Mouse (Mus musculus): Measurements from ENCODE around the gene Nav2. TPM values are rescaled to one million over a fixed set of nuclear protein-coding genes. Genes with fewer than 3 reads are reported as not detected.

Nav2 gene
- total and polyA plus RNA-seq, 3 experiments, result 1.0 TPM; not detected in 2

DNA sequence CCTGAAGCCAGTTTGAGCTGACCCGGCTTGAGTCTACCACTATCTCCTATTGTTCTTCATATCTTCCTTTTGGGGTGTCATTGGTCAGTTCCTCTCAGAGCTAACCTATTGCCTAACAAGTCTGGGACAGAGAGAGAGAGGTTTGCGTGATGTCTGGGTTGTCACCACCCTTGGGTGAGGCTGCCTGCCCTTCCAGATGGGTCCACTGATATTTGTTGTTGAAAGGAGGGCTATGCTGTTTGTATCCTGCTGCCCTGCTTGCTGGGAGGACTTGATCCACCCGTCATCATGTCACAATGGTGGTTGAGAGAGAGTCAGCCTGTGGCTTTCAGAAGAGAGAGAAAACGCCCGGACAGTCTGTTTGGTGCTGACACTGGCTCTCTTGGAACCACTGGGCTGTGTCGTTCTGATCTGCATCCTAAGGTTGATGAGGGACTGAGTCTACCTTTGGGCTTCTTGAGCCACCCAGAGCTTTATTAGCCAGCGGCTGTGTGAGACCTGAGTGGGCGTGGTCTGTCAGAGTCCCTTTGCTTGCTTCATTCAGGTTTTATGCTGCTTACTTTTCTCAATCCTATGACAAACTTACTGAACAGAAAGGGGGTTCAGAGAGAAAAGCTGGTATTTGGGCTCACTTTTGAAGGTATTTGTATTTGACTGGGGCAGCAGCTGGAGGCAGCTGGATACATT lies 441.9 kb downstream of the Nav2 start:
- DNase-seq (ENCODE audit: low spot score), result no peak
- no peak overlapping the region for H3K4me3 ChIP-seq (ENCODE audit: low read depth, low read length)

DNA sequence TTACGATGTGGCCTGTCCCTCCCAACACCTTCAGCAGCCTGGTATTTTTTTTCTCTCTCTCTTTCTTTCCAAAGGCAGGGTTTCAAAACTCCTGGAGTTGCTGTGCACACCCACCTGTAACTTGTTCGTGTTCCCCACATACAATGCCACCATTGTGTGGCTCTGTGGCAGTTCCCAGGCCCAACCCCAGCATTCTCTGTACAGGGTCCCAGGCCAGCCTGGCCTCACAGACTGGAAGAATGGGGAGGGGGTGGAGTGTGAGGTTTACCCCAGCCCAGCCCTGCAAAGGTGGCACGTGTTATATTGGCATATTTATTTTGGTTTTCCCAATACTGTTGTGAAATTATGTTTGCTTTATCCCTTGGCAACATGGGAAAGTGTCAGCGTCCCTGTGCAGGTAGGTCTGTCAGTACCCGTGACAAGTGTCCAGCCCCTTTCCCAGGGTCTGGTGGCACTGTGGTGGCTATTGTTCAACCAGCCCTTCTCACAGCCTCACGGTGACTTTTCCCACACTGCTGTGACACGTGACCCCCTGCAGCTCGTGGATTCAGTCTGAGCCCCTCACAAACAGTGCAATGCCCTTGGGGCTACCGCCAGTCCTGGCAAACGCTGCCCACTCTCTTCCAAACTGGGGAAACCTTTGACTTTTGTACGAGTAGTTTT lies 443.2 kb downstream of the Nav2 start:
- no peaks in the 10 kb centered on the region for H3K4me1 ChIP-seq (ENCODE audit: insufficient read depth, low read depth, low read length)
- TF ChIP-seq GATA1 (IDR thresholded peaks at IDR 0.05; ENCODE audit: borderline replicate concordance, low read length) (no peak), GATA2 (IDR thresholded peaks at IDR 0.05; ENCODE audit: borderline replicate concordance, low read depth, low read length) (no peak), POLR2AphosphoS5 (IDR thresholded peaks at IDR 0.05; ENCODE audit: insufficient replicate concordance, low read depth, low read length) (no peak), CTCF (IDR thresholded peaks at IDR 0.05; ENCODE audit: low read depth, low read length) (no peak), TAL1 (conservative IDR thresholded peaks at IDR 0.05; ENCODE audit: low read depth, low read length) (no peak)
- H3K36me3 ChIP-seq (replicated peaks), result no peaks in the 10 kb centered on the region
- peaks cover 62% of the 10 kb centered on the region for H3K9me3 ChIP-seq (replicated peaks)
- ATAC-seq (ENCODE audit: extremely low read depth, insufficient number of reproducible peaks, low FRiP score, poor library complexity, severe bottlenecking), result no peak
- no peak overlapping the region for H3K4me3 ChIP-seq (ENCODE audit: low read depth, low read length)
- no peaks in the 10 kb centered on the region for H3K27me3 ChIP-seq (ENCODE audit: insufficient read depth, low read length)
- no peak for DNase-seq (ENCODE audit: low spot score)

More for the DNA sequence above, 441.9 kb downstream of the Nav2 start:
- no peaks in the 10 kb centered on the region for H3K27me3 ChIP-seq (ENCODE audit: insufficient read depth, low read length)
- peaks cover 72% of the 10 kb centered on the region for H3K9me3 ChIP-seq (replicated peaks)
- H3K36me3 ChIP-seq (replicated peaks), result no peaks in the 10 kb centered on the region
- no peak for ATAC-seq (ENCODE audit: extremely low read depth, insufficient number of reproducible peaks, low FRiP score, poor library complexity, severe bottlenecking)
- no peak for TF ChIP-seq GATA2 (IDR thresholded peaks at IDR 0.05; ENCODE audit: borderline replicate concordance, low read depth, low read length)
- TF ChIP-seq CTCF (IDR thresholded peaks at IDR 0.05; ENCODE audit: low read depth, low read length), result no peak
- TF ChIP-seq GATA1 (IDR thresholded peaks at IDR 0.05; ENCODE audit: borderline replicate concordance, low read length), result no peak
- TF ChIP-seq POLR2AphosphoS5 (IDR thresholded peaks at IDR 0.05; ENCODE audit: insufficient replicate concordance, low read depth, low read length), result no peak
- H3K4me1 ChIP-seq (ENCODE audit: insufficient read depth, low read depth, low read length), result no peaks in the 10 kb centered on the region

DNA sequence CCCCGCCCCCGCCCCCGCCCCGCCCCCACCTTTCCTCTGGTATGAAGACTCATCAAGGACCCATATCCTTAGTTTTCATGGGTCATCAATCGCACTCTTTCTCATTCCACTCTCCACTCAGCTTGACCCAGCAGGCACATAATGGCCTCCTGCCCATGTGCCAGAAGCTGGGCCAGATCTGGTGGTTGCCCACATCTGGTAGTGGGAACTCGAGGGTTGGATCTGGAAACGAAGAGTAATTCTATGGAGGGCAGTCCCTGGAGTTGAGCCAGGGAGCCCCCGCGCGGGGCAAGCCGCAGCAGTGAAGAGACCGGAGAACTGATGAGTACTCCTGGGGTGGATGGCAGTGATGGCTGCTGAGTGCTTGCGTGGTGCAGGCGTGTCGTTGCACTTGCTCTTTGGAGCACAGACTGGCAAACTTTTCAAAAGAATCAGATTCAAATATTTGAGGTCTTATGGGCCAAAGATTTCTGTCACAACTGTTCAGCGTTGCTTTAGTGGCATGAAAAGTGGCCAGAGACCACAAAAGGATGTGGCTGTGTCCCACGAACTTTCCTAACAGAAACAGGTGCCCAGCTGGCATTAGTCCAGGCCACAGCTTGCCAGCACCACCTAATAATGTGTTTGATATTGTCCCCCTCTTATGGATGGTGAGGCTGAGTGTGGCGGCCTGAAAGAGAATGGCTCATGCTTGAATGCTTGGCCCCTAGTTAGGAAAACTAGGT lies 449.1 kb downstream of the Nav2 start:
- H3K36me3 ChIP-seq (replicated peaks), result no peaks in the 10 kb centered on the region
- peaks cover 58% of the 10 kb centered on the region for H3K9me3 ChIP-seq (replicated peaks)
- no peaks in the 10 kb centered on the region for H3K4me1 ChIP-seq (ENCODE audit: insufficient read depth, low read depth, low read length)
- H3K27me3 ChIP-seq (ENCODE audit: insufficient read depth, low read length), result no peaks in the 10 kb centered on the region
- H3K4me3 ChIP-seq (ENCODE audit: low read depth, low read length), result no peak overlapping the region
- no peak for TF ChIP-seq GATA2 (IDR thresholded peaks at IDR 0.05; ENCODE audit: borderline replicate concordance, low read depth, low read length)
- no peak for TF ChIP-seq POLR2AphosphoS5 (IDR thresholded peaks at IDR 0.05; ENCODE audit: insufficient replicate concordance, low read depth, low read length)
- TF ChIP-seq CTCF (IDR thresholded peaks at IDR 0.05; ENCODE audit: low read depth, low read length), result no peak
- TF ChIP-seq GATA1 (IDR thresholded peaks at IDR 0.05; ENCODE audit: borderline replicate concordance, low read length), result no peak
- TF ChIP-seq TAL1 (conservative IDR thresholded peaks at IDR 0.05; ENCODE audit: low read depth, low read length), result no peak
- DNase-seq (ENCODE audit: low spot score) (no peak), ATAC-seq (ENCODE audit: extremely low read depth, insufficient number of reproducible peaks, low FRiP score, poor library complexity, severe bottlenecking) (no peak)

DNA sequence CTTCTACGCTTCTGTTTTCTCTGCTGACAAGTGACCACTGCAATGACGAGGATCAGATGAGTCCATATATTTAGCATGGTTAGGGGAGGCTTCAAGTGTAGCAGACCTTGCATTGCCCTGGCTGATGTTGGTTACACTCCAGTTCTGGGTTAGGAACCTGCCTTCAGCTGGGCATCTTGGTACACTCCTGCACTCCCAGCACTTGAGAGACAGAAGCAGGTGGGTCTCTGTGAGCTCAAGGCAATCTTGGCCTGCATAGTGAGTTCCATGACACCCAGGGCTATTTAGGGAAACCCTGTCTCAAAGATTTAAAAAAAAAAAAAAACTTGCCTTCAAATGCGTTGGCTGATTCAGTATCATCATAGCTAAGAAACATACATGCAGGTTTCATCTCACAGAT lies 450.6 kb downstream of the Nav2 start:
- H3K27me3 ChIP-seq (ENCODE audit: insufficient read depth, low read length), result no peaks in the 10 kb centered on the region
- ATAC-seq (ENCODE audit: extremely low read depth, insufficient number of reproducible peaks, low FRiP score, poor library complexity, severe bottlenecking) (no peak), DNase-seq (ENCODE audit: low spot score) (no peak)

DNA sequence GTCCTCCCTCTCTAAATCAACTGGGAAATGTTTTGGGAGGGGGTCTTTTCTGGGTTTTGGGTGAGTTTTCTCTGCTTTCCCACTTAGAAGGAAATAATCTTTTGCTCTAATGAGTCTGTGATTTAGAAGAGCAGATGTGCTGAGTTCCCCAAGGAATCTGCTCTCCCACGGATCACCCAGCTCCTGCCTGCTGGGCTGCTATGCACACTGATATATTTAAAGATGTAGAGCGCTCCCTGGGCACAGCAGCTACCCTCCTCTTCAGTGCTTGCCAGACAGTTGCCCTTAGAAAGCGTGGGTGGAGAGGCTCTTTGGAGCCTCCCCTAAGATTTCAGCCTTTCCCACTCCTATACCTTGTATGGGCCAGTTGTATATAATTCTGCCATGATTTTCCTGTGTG lies 452.1 kb downstream of the Nav2 start:
- Histone ChIP-seq H3K27me3 (ENCODE audit: insufficient read depth, low read length) (no peaks in the 10 kb centered on the region), H3K4me3 (ENCODE audit: low read depth, low read length) (no peak overlapping the region), H3K4me1 (ENCODE audit: insufficient read depth, low read depth, low read length) (no peaks in the 10 kb centered on the region), H3K9me3 (replicated peaks) (peaks cover 60% of the 10 kb centered on the region), H3K36me3 (replicated peaks) (no peaks in the 10 kb centered on the region)
- TF ChIP-seq CTCF (IDR thresholded peaks at IDR 0.05; ENCODE audit: low read depth, low read length) (no peak), GATA1 (IDR thresholded peaks at IDR 0.05; ENCODE audit: borderline replicate concordance, low read length) (no peak), GATA2 (IDR thresholded peaks at IDR 0.05; ENCODE audit: borderline replicate concordance, low read depth, low read length) (no peak), TAL1 (conservative IDR thresholded peaks at IDR 0.05; ENCODE audit: low read depth, low read length) (no peak), POLR2AphosphoS5 (IDR thresholded peaks at IDR 0.05; ENCODE audit: insufficient replicate concordance, low read depth, low read length) (no peak)
- ATAC-seq (ENCODE audit: extremely low read depth, insufficient number of reproducible peaks, low FRiP score, poor library complexity, severe bottlenecking) (no peak), DNase-seq (ENCODE audit: low spot score) (no peak)

More for the DNA sequence above, 450.6 kb downstream of the Nav2 start:
- no peak overlapping the region for H3K4me3 ChIP-seq (ENCODE audit: low read depth, low read length)
- TF ChIP-seq GATA1 (IDR thresholded peaks at IDR 0.05; ENCODE audit: borderline replicate concordance, low read length) (no peak), GATA2 (IDR thresholded peaks at IDR 0.05; ENCODE audit: borderline replicate concordance, low read depth, low read length) (no peak), CTCF (IDR thresholded peaks at IDR 0.05; ENCODE audit: low read depth, low read length) (no peak), TAL1 (conservative IDR thresholded peaks at IDR 0.05; ENCODE audit: low read depth, low read length) (no peak), POLR2AphosphoS5 (IDR thresholded peaks at IDR 0.05; ENCODE audit: insufficient replicate concordance, low read depth, low read length) (no peak)
- H3K4me1 ChIP-seq (ENCODE audit: insufficient read depth, low read depth, low read length), result no peaks in the 10 kb centered on the region
- H3K9me3 ChIP-seq (replicated peaks), result peaks cover 61% of the 10 kb centered on the region
- no peaks in the 10 kb centered on the region for H3K36me3 ChIP-seq (replicated peaks)
